ENCODE assay signal across 9 mouse cellular contexts in the genomic region with DNA sequence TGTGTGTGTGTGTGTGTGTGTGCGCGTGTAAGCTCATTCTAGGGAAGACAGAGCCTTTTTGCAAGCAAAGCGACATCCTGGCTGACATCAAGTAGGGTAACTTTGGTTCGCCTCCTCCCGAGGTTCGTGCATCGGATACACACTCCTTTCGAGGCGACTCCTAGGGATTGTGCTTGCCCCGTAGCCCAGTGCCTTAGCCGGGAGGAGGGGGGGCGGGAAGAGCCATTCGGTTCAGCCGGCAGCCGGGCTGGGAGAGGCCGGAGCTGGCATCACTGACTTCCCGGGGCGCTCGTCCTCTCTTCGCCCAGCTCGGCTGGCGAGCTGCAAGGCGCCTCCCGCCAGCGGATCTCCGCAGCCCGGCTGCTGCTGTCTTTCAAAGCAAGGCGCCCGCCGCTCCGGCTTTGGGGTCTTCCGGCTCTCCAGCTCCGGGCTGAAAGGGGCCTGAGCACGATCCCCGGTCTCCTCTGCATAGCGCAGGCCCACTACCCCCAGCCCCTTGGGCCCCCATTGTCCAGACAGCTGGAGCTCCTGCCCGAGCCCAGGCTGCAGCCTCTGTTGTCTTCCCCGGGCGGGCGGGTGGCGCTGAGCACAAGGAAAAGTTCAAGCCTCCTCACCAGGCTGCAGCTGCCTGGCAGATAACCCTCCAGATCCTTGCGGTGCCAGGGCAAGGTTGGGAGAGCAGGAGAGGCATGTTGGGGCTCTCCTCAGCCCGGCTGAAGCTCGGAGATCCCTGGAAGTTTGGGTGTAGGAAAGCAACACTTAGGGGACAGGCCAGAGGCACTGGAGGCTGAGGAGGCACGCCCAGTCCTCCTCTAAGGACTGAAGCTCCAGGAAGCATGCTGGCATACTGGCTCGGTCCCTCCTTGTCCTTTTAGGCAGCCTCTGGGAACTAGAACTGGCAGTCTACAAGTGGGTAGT. TPM values are rescaled to one million over a fixed set of nuclear protein-coding genes. Genes with fewer than 3 reads are reported as not detected.
DNase-seq lines count a peak whose midpoint lies in the region; ATAC-seq lines count a peak whose summit lies in the region.
"Had no signal": no experiment of that assay in that cellular context is flagged by ENCODE, and none has a peak within 500 bp of the region (broad histone marks: within the 10 kb centered on the region; RNA-seq: fewer than 3 reads in every experiment).

No protein-coding gene starts in this region.

- H3K27ac ChIP-seq in kidney, embryonic 14.5 days (ENCODE audit: low read depth, low read length) = no peak overlapping the region
- H3K27ac ChIP-seq in forebrain, embryonic 12.5 days = 0 out of 2 replicates have a peak overlapping the region, but pooled peaks have one; percentile 46
- H3K27ac ChIP-seq in limb, embryonic 13.5 days = peak overlapping the region; percentile 39; the same call in 1 of the 2 replicates
- H3K27ac ChIP-seq in neural tube, embryonic 14.5 days (ENCODE audit: low read depth, low read length) = peak overlapping the region; percentile 69

- peak; percentile 58 for ATAC-seq in kidney, embryonic 14.5 days (ENCODE audit: low FRiP score, low TSS enrichment)
- peak; percentile 66 for ATAC-seq in forebrain, embryonic 12.5 days (ENCODE audit: low FRiP score)
- ATAC-seq in limb, embryonic 13.5 days (ENCODE audit: low FRiP score, low read depth) = peak; percentile 78
- ATAC-seq in neural tube, embryonic 14.5 days (ENCODE audit: low read depth) = peak; percentile 58; the same call in 1 of the 2 replicates

- peak overlapping the region; percentile 90 for H3K4me2 ChIP-seq in kidney, embryonic 14.5 days (replicated peaks; ENCODE audit: low read depth, low read length)
- H3K4me2 ChIP-seq in forebrain, embryonic 12.5 days = peak overlapping the region; percentile 96
- peak overlapping the region; percentile 89 for H3K4me2 ChIP-seq in limb, embryonic 13.5 days (replicated peaks)
- H3K4me2 ChIP-seq in neural tube, embryonic 14.5 days (ENCODE audit: low read depth, low read length) = peak overlapping the region; percentile 75

- no peaks in the 10 kb centered on the region for H3K4me1 ChIP-seq in kidney, embryonic 14.5 days (ENCODE audit: control insufficient read depth, insufficient read depth, low read length)
- peaks cover 14% of the 10 kb centered on the region for H3K4me1 ChIP-seq in forebrain, embryonic 12.5 days
- H3K4me1 ChIP-seq in limb, embryonic 13.5 days = peaks cover 33% of the 10 kb centered on the region
- H3K4me1 ChIP-seq in neural tube, embryonic 14.5 days (ENCODE audit: control insufficient read depth, insufficient read depth, low read length) = peaks cover 20% of the 10 kb centered on the region; the same call in 1 of the 2 replicates

- H3K36me3 ChIP-seq in kidney, embryonic 14.5 days (ENCODE audit: control insufficient read depth, insufficient read depth, low read length) = no peaks in the 10 kb centered on the region
- no peaks in the 10 kb centered on the region for H3K36me3 ChIP-seq in forebrain, embryonic 12.5 days (replicated peaks)
- no peaks in the 10 kb centered on the region for H3K36me3 ChIP-seq in limb, embryonic 13.5 days
- no peaks in the 10 kb centered on the region for H3K36me3 ChIP-seq in neural tube, embryonic 14.5 days (ENCODE audit: control insufficient read depth, insufficient read depth, low read length)

- intact Hi-C loops in heart, postnatal 10 days (cut with DNase I) = loop anchor here (5.0 kb wide), 5 partner anchors 233 to 778 kb away; no protein-coding TSS in a partner anchor

- 1% methylated on average over 40 of the region's 46 CpGs for WGBS in kidney, embryonic 14.5 days
- WGBS in forebrain, embryonic 12.5 days = under 1% methylated on average over 45 of the region's 46 CpGs
- WGBS in limb, embryonic 13.5 days = 1% methylated on average over 44 of the region's 46 CpGs
- WGBS in neural tube, embryonic 14.5 days = under 1% methylated on average over 45 of the region's 46 CpGs

- peak overlapping the region; percentile 47 for H3K4me3 ChIP-seq in kidney, embryonic 14.5 days (ENCODE audit: low read length)
- H3K4me3 ChIP-seq in forebrain, embryonic 12.5 days (replicated peaks) = peak overlapping the region; percentile 52
- peak overlapping the region; percentile 53 for H3K4me3 ChIP-seq in limb, embryonic 13.5 days
- peak overlapping the region; percentile 44 for H3K4me3 ChIP-seq in neural tube, embryonic 14.5 days (ENCODE audit: low read depth, low read length)

- no peak for DNase-seq in kidney, adult 11 months
- peak; percentile 44 for DNase-seq in adrenal gland, postnatal 10 days
- DNase-seq in heart, postnatal 10 days = peak; percentile 63 to 64
- no peak for DNase-seq in spleen, adult 18-20 months

- H3K27me3 ChIP-seq in kidney, embryonic 14.5 days (ENCODE audit: control insufficient read depth, insufficient read depth, low read length) = peaks cover 17% of the 10 kb centered on the region
- peaks cover 44% of the 10 kb centered on the region for H3K27me3 ChIP-seq in forebrain, embryonic 12.5 days
- peaks cover 70% of the 10 kb centered on the region for H3K27me3 ChIP-seq in limb, embryonic 13.5 days
- H3K27me3 ChIP-seq in neural tube, embryonic 14.5 days (ENCODE audit: control insufficient read depth, insufficient read depth, low read length) = no peaks in the 10 kb centered on the region

- peak overlapping the region; percentile 59 for H3K9ac ChIP-seq in kidney, embryonic 14.5 days (ENCODE audit: low read depth, low read length)
- H3K9ac ChIP-seq in forebrain, embryonic 12.5 days = peak overlapping the region; percentile 67
- H3K9ac ChIP-seq in limb, embryonic 13.5 days = peak overlapping the region; percentile 69
- H3K9ac ChIP-seq in neural tube, embryonic 14.5 days (replicated peaks; ENCODE audit: low read depth, low read length) = peak overlapping the region; percentile 61

- H3K9me3 ChIP-seq in kidney, embryonic 14.5 days (ENCODE audit: control insufficient read depth, low read length) = no peaks in the 10 kb centered on the region
- no peaks in the 10 kb centered on the region for H3K9me3 ChIP-seq in forebrain, embryonic 12.5 days
- H3K9me3 ChIP-seq in limb, embryonic 13.5 days = no peaks in the 10 kb centered on the region
- no peaks in the 10 kb centered on the region for H3K9me3 ChIP-seq in neural tube, embryonic 14.5 days (ENCODE audit: control insufficient read depth, low read length)

RNA-seq across cellular contexts. Expression of a gene that starts 0.8 kb away (rescaled TPM):
- 2.4 and 3.1 TPM in 2 replicates for polyA plus RNA-seq in kidney, embryonic 14.5 days (2014; fragmentation: Nextera tagmentation; extraction: Ambion mirVana)
- 10 to 100 TPM; 25.9 to 31.2 TPM for total RNA-seq in adrenal gland, postnatal 10 days (2021)
- 9.4 and 10.8 TPM in 2 replicates for polyA plus RNA-seq in forebrain, embryonic 12.5 days (2016; fragmentation: Nextera tagmentation; extraction: Ambion mirVana)
- total RNA-seq in heart, postnatal 10 days (2021) = 100 to 1,000 TPM; 217 to 231 TPM
- polyA plus RNA-seq in limb, embryonic 13.5 days (2015; fragmentation: Nextera tagmentation; extraction: Ambion mirVana) = 14.5 and 15.7 TPM in 2 replicates
- polyA plus RNA-seq in neural tube, embryonic 14.5 days (2014; fragmentation: Nextera tagmentation; extraction: Ambion mirVana) = 161 and 198 TPM in 2 replicates
- total RNA-seq: hematopoietic stem cell, adult 5-6 weeks had no signal

Comparison
In these comparisons a context has a peak if more than half of its experiments do, and no peak if none do; other contexts are left out.
1. DNase-seq: peak in adrenal gland, postnatal 10 days (single experiment) and heart, postnatal 10 days (2 of 2); none in kidney, adult 11 months (single experiment) and spleen, adult 18-20 months (0 of 2).
2. Peak in every context shown above with its lines, with median percentiles within 50 percentile points of each other: ATAC-seq, H3K4me2 ChIP-seq, H3K4me3 ChIP-seq and H3K9ac ChIP-seq.